Mouse (Mus musculus): ENCODE measurements around the gene Grwd1.
"Not testable (repeated sequence)": the region's sequence is repeated elsewhere in the genome, so short reads cannot be mapped to it uniquely, and the experiment has no call there.

The Grwd1 gene

GRCm38 (mm10) chr7:45830427-45831127 lies at the start of gene Grwd1:
TSS of gene Grwd1 (minus strand) at chr7:45830944.
- peak; percentile 80 for DNase-seq

GRCm38 (mm10) chr7:45880531-45880930 lies 49.8 kb upstream of the Grwd1 start:
- no peak for DNase-seq

GRCm38 (mm10) chr7:45878278-45878677 lies 47.5 kb upstream of the Grwd1 start, which contains the start of gene Grin2d:
TSS of gene Grin2d (minus strand) at chr7:45878378.
- DNase-seq: not testable (repeated sequence)

GRCm38 (mm10) chr7:45876895-45877294 lies 46.2 kb upstream of the Grwd1 start:
- no peak for DNase-seq

GRCm38 (mm10) chr7:45873061-45873947 lies 42.6 kb upstream of the Grwd1 start:
- DNase-seq: peak; percentile 55

GRCm38 (mm10) chr7:45872624-45873023 lies 41.9 kb upstream of the Grwd1 start, which contains the start of gene Kdelr1:
TSS of gene Kdelr1 (plus strand) at chr7:45872772.
- DNase-seq: peak; percentile 90

- no peak for DNase-seq
Observed at GRCm38 (mm10) chr7:45870282-45871058, 39.7 kb upstream of the Grwd1 start.

GRCm38 (mm10) chr7:45869787-45870186 lies 39.0 kb upstream of the Grwd1 start:
- no peak for DNase-seq

- no peak for DNase-seq
Observed at GRCm38 (mm10) chr7:45869107-45869670, 38.4 kb upstream of the Grwd1 start.

GRCm38 (mm10) chr7:45867871-45868270 lies 37.1 kb upstream of the Grwd1 start:
- DNase-seq: no peak

GRCm38 (mm10) chr7:45865925-45866910 lies 35.5 kb upstream of the Grwd1 start:
- peak; percentile 64 for DNase-seq

GRCm38 (mm10) chr7:45864435-45864834 lies 33.7 kb upstream of the Grwd1 start:
- DNase-seq: no peak

- DNase-seq: no peak
Observed at GRCm38 (mm10) chr7:45862804-45863203, 32.1 kb upstream of the Grwd1 start.

- DNase-seq: no peak
Observed at GRCm38 (mm10) chr7:45859008-45859407, 28.3 kb upstream of the Grwd1 start.

- peak; percentile 67 for DNase-seq
Observed at GRCm38 (mm10) chr7:45856950-45857901, 26.5 kb upstream of the Grwd1 start.

- DNase-seq: no peak
Observed at GRCm38 (mm10) chr7:45853089-45853488, 22.3 kb upstream of the Grwd1 start.

- no peak for DNase-seq
Observed at GRCm38 (mm10) chr7:45850661-45851060, 19.9 kb upstream of the Grwd1 start.

GRCm38 (mm10) chr7:45848447-45849027 lies 17.8 kb upstream of the Grwd1 start:
- no peak for DNase-seq

- no peak for DNase-seq
Observed at GRCm38 (mm10) chr7:45842950-45843744, 12.4 kb upstream of the Grwd1 start.
